In genomic region chrX:144403526-144403925, GRCm38 (mm10) we compare ENCODE assay signal across 7 mouse cellular contexts. TPM values are rescaled to one million over a fixed set of nuclear protein-coding genes. Genes with fewer than 3 reads are reported as not detected.
DNase-seq lines count a peak whose midpoint lies in the region; ATAC-seq and TF ChIP-seq lines count a peak whose summit lies in the region.

No protein-coding gene starts in this region.

- no peak overlapping the region for H3K27ac ChIP-seq in bone marrow, adult 2 months (ENCODE audit: control insufficient read depth, insufficient read depth, low read depth, low read length, poor library complexity)
- H3K27ac ChIP-seq in hindbrain, embryonic 12.5 days = no peak overlapping the region

- TF ChIP-seq CTCF in bone marrow, adult 2 months (IDR thresholded peaks at IDR 0.05; ENCODE audit: control insufficient read depth, insufficient read depth, low read length) = peak; percentile 70

- TF ChIP-seq POLR2A in bone marrow, adult 2 months (IDR thresholded peaks at IDR 0.05; ENCODE audit: borderline replicate concordance, control insufficient read depth, low read depth, low read length) = no peak

- no peaks in the 10 kb centered on the region for H3K36me3 ChIP-seq in hindbrain, embryonic 12.5 days

- H3K9me3 ChIP-seq in hindbrain, embryonic 12.5 days (replicated peaks) = no peaks in the 10 kb centered on the region

- no peaks in the 10 kb centered on the region for H3K4me1 ChIP-seq in bone marrow, adult 2 months (ENCODE audit: control insufficient read depth, insufficient read depth, low read length)
- no peaks in the 10 kb centered on the region for H3K4me1 ChIP-seq in hindbrain, embryonic 12.5 days

- 0 out of 2 replicates have a peak, but pooled peaks have one; percentile 42 for ATAC-seq in erythroid progenitor cell, adult 5-6 weeks (replicated peaks; ENCODE audit: low FRiP score, poor library complexity, severe bottlenecking)
- 0 out of 2 replicates have a peak, but pooled peaks have one; percentile 56 for ATAC-seq in hindbrain, embryonic 12.5 days (ENCODE audit: low FRiP score)

- no peak overlapping the region for H3K4me2 ChIP-seq in hindbrain, embryonic 12.5 days (replicated peaks)

- DNase-seq in MN1 (ENCODE audit: low spot score) = peak; percentile 20
- DNase-seq in left cerebral cortex, postnatal 36 days (ENCODE audit: low spot score in 2 of 2) = peak; percentile 32 to 47
- peak; percentile 53 for DNase-seq in naive thymus-derived CD4-positive, alpha-beta T cell, adult 2 months (ENCODE audit: low read depth)
- peak; percentile 3 to 10 for DNase-seq in spleen, postnatal 36 days (ENCODE audit: low spot score in 2 of 2)

- H3K27me3 ChIP-seq in hindbrain, embryonic 12.5 days = no peaks in the 10 kb centered on the region

- H3K4me3 ChIP-seq in bone marrow, adult 2 months (replicated peaks; ENCODE audit: control insufficient read depth, low read depth, low read length) = no peak overlapping the region
- H3K4me3 ChIP-seq in hindbrain, embryonic 12.5 days = no peak overlapping the region

- 19% methylated on average over 7 of the region's 7 CpGs for WGBS in bone marrow, adult 2 months
- WGBS in hindbrain, embryonic 12.5 days = 37% methylated on average over 7 of the region's 7 CpGs

- intact Hi-C loops in left cerebral cortex, postnatal 36 days (cut with DNase I) = loop anchor here (5.0 kb wide), 1 partner anchor 904 kb away; no protein-coding TSS in a partner anchor

- no peak overlapping the region for H3K9ac ChIP-seq in hindbrain, embryonic 12.5 days

RNA-seq across cellular contexts. Expression of gene Trpc5os, which starts 52.9 kb away (rescaled TPM):
- polyA plus RNA-seq in bone marrow, adult 2 months (2011; ENCODE audit: insufficient read depth, insufficient read length, low replicate concordance, missing spikeins) = not detected in 2 replicates
- total RNA-seq in erythroid progenitor cell, adult 5-6 weeks (2015; ENCODE audit: low replicate concordance) = not detected in 2 replicates
- not detected in 2 replicates for total RNA-seq in erythroid progenitor cell, adult 5-6 weeks (2017; ENCODE audit: low replicate concordance)
- not detected in 2 replicates for polyA plus RNA-seq in hindbrain, embryonic 12.5 days (2016; fragmentation: Nextera tagmentation; extraction: Ambion mirVana)
- total RNA-seq in left cerebral cortex, postnatal 36 days (2021) = under 1 TPM in 1 of 2 experiments, not detected in 1; 0.07 TPM
